Mouse (Mus musculus) megakaryocyte-erythroid progenitor cell, adult 5-6 weeks (primary cell): ENCODE measurements around the gene Btaf1. TPM values are rescaled to one million over a fixed set of nuclear protein-coding genes. Genes with fewer than 3 reads are reported as not detected.

ENCODE experiments used
- total RNA-seq, 2 experiments: library from RNA; stranded (forward) in 1 of 2; stranded (reverse) in 1 of 2; fragments of 200-1000, 215-1000 nt in 1 of 2; fragments of >200 nt in 1 of 2; fragmentation: Nextera tagmentation in 1 of 2; gene quantifications; 2 replicates each; pipeline ENCODE4 v1.2.3; 2014 to 2017

The Btaf1 gene
- total RNA-seq, 2 experiments from 2014 or later = 68.1 to 145 TPM

Other genes starting within 250 kb of the Btaf1 start
- gene Ppp1r3c, start 189.4 kb upstream of the Btaf1 start, total RNA-seq (2014; fragmentation: Nextera tagmentation) = not detected in 2 replicates
- not detected in 2 replicates for gene Ppp1r3c, start 189.4 kb upstream of the Btaf1 start, total RNA-seq (2017)
- gene Tnks2, start 91.8 kb upstream of the Btaf1 start, total RNA-seq (2014; fragmentation: Nextera tagmentation) = 40.3 and 53.2 TPM in 2 replicates
- 76.3 and 85.4 TPM in 2 replicates for gene Tnks2, start 91.8 kb upstream of the Btaf1 start, total RNA-seq (2017)
- 4.0 and 5.2 TPM in 2 replicates for gene Fgfbp3, start 6.5 kb upstream of the Btaf1 start, total RNA-seq (2014; fragmentation: Nextera tagmentation)
- gene Fgfbp3, start 6.5 kb upstream of the Btaf1 start, total RNA-seq (2017) = 6.0 and 10.6 TPM in 2 replicates